Mouse (Mus musculus): ENCODE measurements around the gene Crlf3.
"Not testable (repeated sequence)": the region's sequence is repeated elsewhere in the genome, so short reads cannot be mapped to it uniquely, and the experiment has no call there.

The Crlf3 gene

DNA sequence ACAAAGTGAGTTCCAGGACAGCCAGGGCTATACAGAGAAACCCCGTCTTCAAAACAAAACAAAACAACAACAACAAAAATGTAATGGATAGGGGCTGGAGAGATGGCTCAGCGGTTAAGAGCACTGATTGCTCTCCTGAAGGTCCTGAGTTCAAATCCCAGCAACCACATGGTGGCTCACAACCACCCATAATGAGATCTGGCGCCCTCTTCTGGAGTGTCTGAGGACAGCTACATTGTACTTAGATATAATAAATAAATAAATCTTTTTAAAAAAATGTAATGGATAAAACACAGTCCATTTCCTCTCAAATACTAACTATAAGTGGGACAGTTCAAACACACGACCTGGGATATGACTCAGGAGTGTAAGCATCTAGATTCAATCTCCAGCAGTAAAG is 14.4 kb downstream of the Crlf3 start:
- peak; percentile 59 to 63 for DNase-seq

DNA sequence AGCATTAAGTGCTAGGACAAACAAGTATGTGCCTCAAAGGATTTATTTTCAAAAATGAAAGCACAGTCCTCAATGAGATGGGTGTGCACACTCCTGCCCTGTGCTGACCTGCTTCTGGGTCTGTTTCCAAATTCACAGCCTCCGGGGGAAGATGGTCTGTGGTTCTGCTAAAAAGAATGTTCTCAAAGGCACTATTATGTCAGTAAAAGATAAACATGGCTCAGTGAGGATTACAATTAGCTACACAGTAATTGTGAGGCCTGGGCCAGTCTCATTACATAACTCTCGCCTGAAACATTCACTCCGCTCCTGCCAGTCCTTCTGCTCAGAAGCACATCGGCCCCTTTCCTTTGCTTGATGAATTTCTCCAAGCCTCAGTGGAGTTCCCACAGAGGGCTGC is 18.6 kb downstream of the Crlf3 start:
- DNase-seq, result no peak

DNA sequence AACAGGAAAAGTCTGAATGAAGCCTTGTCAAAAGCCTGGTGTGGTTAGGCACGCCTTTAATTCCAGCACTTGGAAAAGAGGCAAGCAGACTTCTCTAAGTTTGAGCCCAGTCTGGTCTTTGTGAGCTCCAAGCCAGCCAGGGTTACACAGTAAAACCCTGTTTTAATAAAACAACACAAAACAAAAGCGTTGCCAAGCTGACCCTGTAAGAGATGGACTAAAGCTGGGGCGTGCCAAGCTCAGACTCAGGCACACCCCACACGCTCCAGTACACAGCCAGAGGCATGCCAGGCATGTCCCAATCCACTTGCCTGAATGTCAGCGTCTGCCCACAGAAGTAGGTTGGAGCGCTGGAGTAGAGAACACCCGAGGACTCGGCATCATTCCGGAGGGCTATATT is 24.6 kb downstream of the Crlf3 start:
- DNase-seq, result no peak

DNA sequence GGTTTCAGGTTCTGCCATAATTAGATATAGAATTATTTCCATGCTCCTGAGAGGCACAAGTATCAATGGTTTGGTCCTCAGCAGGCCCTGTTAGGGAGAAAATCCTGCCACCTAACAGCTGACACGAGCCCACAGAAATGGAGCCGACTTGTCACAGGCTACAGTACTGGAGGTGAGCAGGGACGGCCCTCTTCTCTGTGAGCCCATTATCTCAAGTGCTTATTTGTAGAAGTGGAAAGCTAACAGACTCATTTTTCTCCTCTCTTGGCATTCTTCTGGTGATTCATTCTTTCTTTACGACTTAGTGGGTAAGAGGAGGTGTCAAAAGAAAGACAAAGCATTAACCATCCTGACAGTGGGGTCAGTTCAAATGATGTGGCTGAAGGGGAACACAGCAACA is 26.1 kb downstream of the Crlf3 start:
- no peak for DNase-seq

DNA sequence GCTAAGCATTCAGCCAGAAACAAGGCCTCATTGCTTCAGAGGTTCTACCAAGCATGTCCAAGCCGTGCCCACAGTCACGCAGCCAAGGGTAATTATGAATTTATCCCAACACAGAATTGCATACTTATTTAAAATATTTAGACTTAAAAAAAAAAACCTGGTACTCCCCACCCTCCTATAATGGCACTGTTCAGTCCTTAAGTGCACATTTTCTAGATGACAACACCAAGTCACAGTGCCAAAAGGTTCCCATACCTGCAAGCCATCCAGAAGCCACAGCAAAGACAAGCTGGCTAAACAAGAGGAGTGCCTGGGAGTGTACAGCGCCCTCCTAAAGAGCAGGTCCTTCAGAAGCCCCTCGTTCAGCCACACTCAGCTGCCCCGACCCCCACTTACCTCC is 27.6 kb downstream of the Crlf3 start:
- no peak for DNase-seq

DNA sequence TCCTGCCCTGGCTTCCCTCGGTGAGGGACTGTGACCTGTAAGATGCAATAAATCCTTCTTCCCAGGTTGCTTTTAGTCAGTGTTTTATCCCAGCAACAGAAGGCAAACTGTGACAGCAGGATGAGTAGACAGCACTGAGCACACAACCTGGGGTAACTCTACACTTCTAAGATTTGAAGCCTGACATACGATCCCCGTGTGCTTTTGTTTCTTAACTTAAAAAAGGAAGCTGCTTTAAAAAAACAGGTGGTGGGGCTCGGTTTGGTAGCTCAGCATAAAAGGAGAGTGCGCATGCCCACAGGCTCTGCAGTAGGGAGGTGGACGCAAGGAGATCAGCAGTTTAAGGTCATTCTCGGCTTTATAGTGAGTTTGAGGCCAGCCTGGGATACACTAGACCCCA is 28.3 kb downstream of the Crlf3 start:
- DNase-seq, result no peak

DNA sequence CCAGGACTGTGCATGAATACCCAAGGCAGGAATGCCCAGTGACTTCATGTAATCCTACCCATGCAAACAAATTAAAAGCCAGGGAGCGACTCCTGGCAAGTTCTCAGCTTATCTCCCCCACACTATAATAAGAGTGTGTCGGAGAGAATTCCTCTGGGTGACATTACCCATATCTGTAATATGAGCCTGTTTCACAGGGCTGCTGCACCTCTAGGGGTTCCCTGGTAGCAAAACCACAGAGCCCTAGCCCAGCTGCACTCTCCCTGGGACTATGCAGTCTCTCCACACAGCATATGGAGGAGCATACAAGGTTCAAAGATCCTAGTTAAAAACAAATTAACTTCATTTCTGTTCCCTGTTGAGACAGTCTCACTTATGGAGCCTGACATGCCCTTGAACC is 30.7 kb downstream of the Crlf3 start:
- no peak for DNase-seq

DNA sequence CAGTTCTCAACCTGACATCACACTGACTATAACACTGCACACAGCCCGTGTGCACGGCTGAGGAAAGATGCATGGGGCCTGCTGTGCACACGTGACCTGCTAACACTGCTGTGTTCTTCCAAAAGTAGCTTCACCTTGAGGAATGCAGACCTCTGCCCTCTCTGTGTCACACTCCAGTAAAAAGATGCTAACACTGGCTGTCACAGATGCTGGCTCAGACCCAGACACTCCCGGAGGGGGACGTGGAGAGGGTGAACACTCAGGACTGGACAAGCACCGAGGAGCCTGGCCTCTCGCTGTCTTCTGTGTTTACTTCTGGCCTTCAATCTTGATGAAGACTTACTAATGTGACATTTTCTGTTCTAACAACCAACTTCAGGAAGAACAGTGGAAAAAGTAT is 33.9 kb downstream of the Crlf3 start:
- DNase-seq, result no peak

DNA sequence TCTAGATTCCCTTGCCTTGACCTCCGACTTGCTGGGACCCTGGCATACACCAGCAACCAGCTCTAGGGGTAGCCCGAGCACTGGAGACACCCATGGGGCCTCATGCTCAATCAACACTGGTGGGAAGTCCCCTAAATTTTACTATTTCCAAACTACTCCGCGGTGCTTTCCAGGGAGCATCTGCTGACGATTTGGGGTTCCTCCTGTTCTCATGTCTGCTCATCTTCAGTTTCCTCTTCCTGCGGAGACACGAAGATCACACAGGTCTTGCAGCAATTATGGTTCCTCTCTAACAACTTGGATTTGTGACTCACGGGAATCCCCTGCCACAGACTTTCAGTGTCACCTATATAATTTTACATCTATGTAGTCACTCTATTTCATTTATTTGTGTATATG is 37.4 kb downstream of the Crlf3 start:
- peak in 1 of 2 experiments; percentile 6 for DNase-seq

DNA sequence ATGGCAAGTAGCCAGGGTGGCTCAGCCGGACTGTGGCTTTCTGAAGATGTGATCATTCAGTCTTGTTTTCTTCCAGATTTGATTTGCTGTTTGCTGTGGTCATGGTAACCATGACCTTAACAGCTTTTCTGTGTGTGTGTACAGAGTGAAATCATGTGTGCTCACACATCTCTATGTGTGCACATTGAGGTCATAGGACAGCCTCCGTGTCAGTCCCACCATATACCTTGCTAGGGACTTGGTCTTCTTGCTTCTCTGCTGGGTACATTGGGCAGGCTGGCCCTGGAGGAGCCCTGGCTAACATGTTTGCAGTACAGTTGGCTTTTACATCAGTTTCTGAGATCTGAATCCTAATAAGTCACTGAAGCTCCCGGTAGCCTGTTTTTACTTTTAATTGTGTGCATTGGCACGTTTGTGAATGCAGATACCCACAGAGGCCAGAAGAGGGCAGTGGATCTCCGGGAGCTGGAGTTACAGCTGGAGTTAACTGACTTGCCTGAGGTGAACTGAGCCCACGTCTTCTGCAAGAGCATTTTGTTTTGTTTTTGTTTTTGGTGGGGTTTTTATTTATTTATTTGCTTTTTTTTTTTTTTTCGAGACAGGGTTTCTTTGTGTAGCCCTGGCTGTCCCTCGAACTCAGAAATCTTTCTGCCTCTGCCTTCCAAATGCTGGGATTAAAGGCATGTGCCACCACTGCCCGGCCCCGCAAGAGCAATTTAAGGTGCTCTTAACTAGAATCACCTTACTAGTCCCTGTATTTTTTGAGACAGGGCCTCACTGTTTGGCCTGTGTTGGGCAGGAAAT is 38.0 kb downstream of the Crlf3 start:
- peak; percentile 66 to 70 for DNase-seq

DNA sequence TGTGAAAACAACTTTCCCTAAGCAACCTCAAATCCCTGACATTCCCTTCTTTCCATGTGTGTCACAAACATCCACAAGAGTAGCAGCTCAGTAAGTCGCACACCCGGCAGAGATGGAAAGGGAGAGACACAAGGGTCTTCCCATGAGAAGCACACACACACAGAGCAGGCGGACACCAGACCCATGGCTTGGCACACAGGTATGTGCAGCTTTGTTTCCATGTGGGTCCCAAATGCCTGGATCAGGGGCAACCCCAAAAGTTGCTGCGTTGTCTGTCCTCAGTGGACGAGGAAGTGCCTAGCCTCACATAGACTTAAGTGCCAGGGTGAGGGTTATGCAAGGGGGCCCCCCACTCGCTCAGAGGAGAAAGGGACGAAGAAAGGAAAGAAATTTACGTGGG is 43.3 kb downstream of the Crlf3 start:
- no peak for DNase-seq

DNA sequence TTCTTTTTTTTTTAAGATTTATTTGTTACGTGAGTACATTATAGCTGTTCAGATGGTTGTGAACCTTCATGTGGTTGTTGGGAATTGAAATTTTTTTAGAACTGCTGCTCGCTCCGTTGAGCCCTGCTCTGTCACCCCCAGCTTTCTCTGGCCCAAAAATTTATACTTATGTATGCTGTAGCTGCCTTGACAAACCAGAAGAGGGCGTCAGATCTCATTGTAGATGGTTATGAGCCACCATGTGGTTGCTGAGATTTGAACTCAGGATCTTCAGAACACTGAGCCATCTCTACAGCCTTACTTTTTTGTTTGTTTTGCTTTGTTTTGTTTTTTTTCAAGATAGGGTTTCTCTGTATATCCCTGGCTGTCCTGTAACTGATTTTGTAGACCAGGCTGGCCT is 59.5 kb downstream of the Crlf3 start:
- no peak for DNase-seq

DNA sequence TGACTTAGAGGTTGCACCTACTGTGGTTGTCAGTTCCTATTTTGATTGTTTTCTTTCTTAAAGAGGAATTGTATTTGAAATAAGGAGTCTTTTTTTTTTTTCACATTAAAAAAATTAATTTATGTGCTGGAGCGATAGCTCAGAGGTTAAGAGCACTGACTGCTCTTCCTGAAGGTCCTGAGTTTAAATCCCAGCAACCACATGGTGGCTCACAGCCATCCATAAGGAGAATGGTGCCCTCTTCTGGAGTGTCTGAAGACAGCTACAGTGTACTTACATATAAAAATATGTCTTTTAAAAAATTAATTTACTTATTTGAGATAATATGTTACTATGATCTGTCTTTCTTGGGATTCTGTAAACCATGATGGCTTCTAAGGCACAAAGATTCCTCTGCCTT is 61.0 kb downstream of the Crlf3 start:
- DNase-seq, result no peak

DNA sequence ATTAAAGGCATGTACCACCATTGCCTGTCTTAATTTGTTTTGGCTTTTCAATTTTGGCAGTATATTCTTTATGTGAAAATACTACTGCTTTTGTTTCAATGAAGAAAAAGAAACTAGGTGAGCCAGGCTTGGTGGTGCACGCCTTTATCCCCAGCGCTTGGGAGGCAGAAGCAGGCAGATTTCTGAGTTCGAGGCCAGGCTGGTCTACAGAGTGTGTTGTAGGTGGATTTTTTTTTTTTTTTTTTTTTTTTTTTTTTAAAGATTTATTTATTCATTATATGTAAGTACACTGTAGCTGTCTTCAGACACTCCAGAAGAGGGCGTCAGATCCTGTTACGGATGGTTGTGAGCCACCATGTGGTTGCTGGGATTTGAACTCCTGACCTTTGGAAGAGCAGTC is 64.3 kb downstream of the Crlf3 start:
- not testable (repeated sequence) for DNase-seq
